Mouse (Mus musculus): Measurements from ENCODE around the gene Mon1a.

Gene Mon1a

GRCm38 (mm10) chr9:107908410-107909158 lies 20.6 kb downstream of the Mon1a start:
- no peak for DNase-seq (ENCODE audit: low spot score)

- no peak for DNase-seq (ENCODE audit: low spot score)
These were observed 22.2 kb downstream of the Mon1a start for GRCm38 (mm10) chr9:107910025-107910769.

- no peak for DNase-seq (ENCODE audit: low spot score)
These were observed 26.9 kb downstream of the Mon1a start for GRCm38 (mm10) chr9:107914764-107915420.

GRCm38 (mm10) chr9:107917895-107918608 lies 30.1 kb downstream of the Mon1a start:
- DNase-seq (ENCODE audit: low spot score), result no peak

GRCm38 (mm10) chr9:107918884-107919283 lies 30.9 kb downstream of the Mon1a start:
- no peak for DNase-seq (ENCODE audit: low spot score)

GRCm38 (mm10) chr9:107919441-107919840 lies 31.5 kb downstream of the Mon1a start:
- no peak for DNase-seq (ENCODE audit: low spot score)

- no peak for DNase-seq (ENCODE audit: low spot score)
These were observed 35.1 kb downstream of the Mon1a start for GRCm38 (mm10) chr9:107923021-107923420.

GRCm38 (mm10) chr9:107923956-107924355 lies 36.0 kb downstream of the Mon1a start:
- DNase-seq (ENCODE audit: low spot score), result no peak

GRCm38 (mm10) chr9:107925251-107925650 lies 37.3 kb downstream of the Mon1a start:
- no peak for DNase-seq (ENCODE audit: low spot score)

GRCm38 (mm10) chr9:107926920-107927420 lies 39.0 kb downstream of the Mon1a start:
- DNase-seq (ENCODE audit: low spot score), result no peak

GRCm38 (mm10) chr9:107927749-107928148 lies 39.8 kb downstream of the Mon1a start:
- DNase-seq (ENCODE audit: low spot score), result no peak

- DNase-seq (ENCODE audit: low spot score), result no peak
These were observed 40.2 kb downstream of the Mon1a start, which contains the start of gene Actl11 for GRCm38 (mm10) chr9:107928169-107928568. Actl11 (plus strand) TSS chr9:107928469.

- no peak for DNase-seq (ENCODE audit: low spot score)
These were observed 44.3 kb downstream of the Mon1a start for GRCm38 (mm10) chr9:107932221-107932620.

- no peak for DNase-seq (ENCODE audit: low spot score)
These were observed 46.2 kb downstream of the Mon1a start for GRCm38 (mm10) chr9:107934146-107934545.

- no peak for DNase-seq (ENCODE audit: low spot score)
These were observed 47.4 kb downstream of the Mon1a start, which contains the start of gene Camkv for GRCm38 (mm10) chr9:107935374-107935773. Camkv (plus strand) TSS chr9:107935674.

- no peak for DNase-seq (ENCODE audit: low spot score)
These were observed 47.9 kb downstream of the Mon1a start for GRCm38 (mm10) chr9:107935790-107936214.

- DNase-seq (ENCODE audit: low spot score), result no peak
These were observed 48.4 kb downstream of the Mon1a start for GRCm38 (mm10) chr9:107936215-107936822.

GRCm38 (mm10) chr9:107936831-107937230 lies 48.9 kb downstream of the Mon1a start:
- DNase-seq (ENCODE audit: low spot score), result no peak

GRCm38 (mm10) chr9:107947241-107948194 lies 59.6 kb downstream of the Mon1a start:
- no peak for DNase-seq (ENCODE audit: low spot score)
